Mouse (Mus musculus) megakaryocyte-erythroid progenitor cell, adult 5-6 weeks (primary cell): ENCODE results near the gene Sp140. TPM values are rescaled to one million over a fixed set of nuclear protein-coding genes. Genes with fewer than 3 reads are reported as not detected.
A peak's percentile ranks its signal among the peaks of the same experiment; 100 is the strongest.
"Not testable (repeated sequence)": the region's sequence is repeated elsewhere in the genome, so short reads cannot be mapped to it uniquely, and the experiment has no call there.

Source experiments
- ATAC-seq: replicated peaks from 2 replicates; pipeline ENCODE4 v1.8.0; 2016; ENCODE audit warnings: mild to moderate bottlenecking, inconsistent platforms; ENCODE audit not compliant: severe bottlenecking, poor library complexity, low FRiP score, low TSS enrichment
- total RNA-seq, 2 experiments: library from RNA; stranded (forward) in 1 of 2; stranded (reverse) in 1 of 2; fragments of 200-1000, 215-1000 nt in 1 of 2; fragments of >200 nt in 1 of 2; fragmentation: Nextera tagmentation in 1 of 2; gene quantifications; 2 replicates each; pipeline ENCODE4 v1.2.3; 2014 to 2017

The Sp140 gene
- total RNA-seq, 2 experiments from 2014 or later = 28.0 to 38.9 TPM

- ATAC-seq = not testable (repeated sequence)
Observed at GRCm38 (mm10) chr1:85636936-85637335, 36.8 kb downstream of the Sp140 start.

GRCm38 (mm10) chr1:85638144-85638543 lies 38.0 kb downstream of the Sp140 start:
- ATAC-seq = not testable (repeated sequence)

GRCm38 (mm10) chr1:85649881-85650280 lies 49.7 kb downstream of the Sp140 start, which contains the start of gene Sp100:
TSS of gene Sp100 (plus strand) at chr1:85649988.
- not testable (repeated sequence) for ATAC-seq

- ATAC-seq = not testable (repeated sequence)
Observed at GRCm38 (mm10) chr1:85650524-85650923, 50.3 kb downstream of the Sp140 start.

DNA sequence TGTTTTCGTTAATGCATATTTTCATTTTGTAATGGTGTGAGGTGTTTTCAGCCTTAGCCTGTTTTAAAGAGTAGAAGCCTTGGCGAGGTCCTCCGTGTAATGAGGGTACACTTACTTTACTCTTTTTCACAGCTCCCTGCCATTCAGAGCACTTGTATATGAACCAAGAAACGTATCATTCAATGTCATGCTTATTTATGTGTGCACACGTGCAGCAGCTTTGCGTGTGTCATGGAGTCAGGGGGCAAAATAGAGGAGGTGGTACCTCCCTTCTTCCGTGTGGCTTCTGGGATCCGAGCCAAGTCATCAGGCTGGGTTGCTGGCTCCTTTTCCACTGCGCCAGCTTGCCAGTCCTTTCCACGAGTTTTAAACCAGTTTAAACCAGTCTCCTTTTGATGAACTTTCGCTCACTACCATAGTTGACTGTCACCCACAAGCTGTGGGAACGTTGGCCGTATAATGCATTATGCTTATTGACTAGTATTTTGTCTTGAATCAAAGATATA lies 51.6 kb downstream of the Sp140 start:
- not testable (repeated sequence) for ATAC-seq

DNA sequence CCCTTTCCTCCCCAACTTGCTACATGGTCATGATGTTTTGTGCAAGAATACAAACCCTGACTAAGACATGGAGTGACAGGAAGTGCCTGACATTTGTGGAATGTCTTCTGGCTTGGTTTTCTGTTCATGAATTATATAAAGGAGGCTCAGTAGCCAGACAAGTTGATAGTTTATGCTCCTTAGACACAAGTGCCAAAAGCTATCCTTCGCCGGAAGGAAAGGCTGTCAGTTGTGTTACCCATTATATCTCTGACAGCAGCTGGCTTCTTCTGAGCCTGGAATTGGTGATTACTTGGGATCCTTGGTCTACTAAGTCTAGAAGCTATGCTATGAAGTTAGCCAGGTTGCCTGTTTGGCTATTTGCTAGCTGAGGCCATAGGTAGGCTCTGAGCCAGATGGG lies 57.0 kb downstream of the Sp140 start:
- ATAC-seq = not testable (repeated sequence)

- peak; percentile 65 for ATAC-seq
Observed at GRCm38 (mm10) chr1:85664266-85664665, 64.1 kb downstream of the Sp140 start.

GRCm38 (mm10) chr1:85680226-85680625 lies 80.0 kb downstream of the Sp140 start:
- ATAC-seq = no peak

DNA sequence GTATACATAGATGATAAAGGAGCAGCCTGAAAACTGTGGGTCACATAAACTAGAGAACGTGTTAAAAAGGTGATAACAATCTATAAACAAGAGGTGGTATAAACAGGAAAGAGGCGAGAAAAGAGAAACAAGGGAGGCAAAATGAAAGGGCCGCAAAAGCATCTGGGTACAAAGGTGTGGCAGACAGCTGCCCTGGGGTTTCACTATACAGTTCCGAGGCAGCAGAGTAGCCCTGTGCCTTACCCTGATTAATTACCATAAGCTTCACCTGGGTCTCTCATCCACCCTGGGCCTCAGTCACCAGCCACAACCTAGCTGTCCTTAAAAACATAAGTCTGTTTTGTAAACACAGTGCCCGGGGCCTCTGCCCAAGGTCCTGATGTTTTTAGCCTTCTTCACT lies 86.5 kb downstream of the Sp140 start:
- no peak for ATAC-seq

- ATAC-seq = no peak
Observed at GRCm38 (mm10) chr1:85687346-85687745, 87.2 kb downstream of the Sp140 start.

- no peak for ATAC-seq
Observed at GRCm38 (mm10) chr1:85690544-85690943, 90.4 kb downstream of the Sp140 start.

GRCm38 (mm10) chr1:85692281-85692680 lies 92.1 kb downstream of the Sp140 start:
- ATAC-seq = no peak

- peak; percentile 89 for ATAC-seq
Observed at GRCm38 (mm10) chr1:85693280-85693679, 93.1 kb downstream of the Sp140 start.

Other genes starting within 250 kb of the Sp140 start
- not detected in 2 replicates for gene G530012D18Rik, start 24.7 kb upstream of the Sp140 start, total RNA-seq (2014; fragmentation: Nextera tagmentation)
- not detected in 2 replicates for gene G530012D18Rik, start 24.7 kb upstream of the Sp140 start, total RNA-seq (2017)
- gene Sp110, start 1.6 kb upstream of the Sp140 start, total RNA-seq (2014; fragmentation: Nextera tagmentation) = 47.6 and 50.5 TPM in 2 replicates
- gene Sp110, start 1.6 kb upstream of the Sp140 start, total RNA-seq (2017) = 43.7 and 67.0 TPM in 2 replicates
- 45.0 and 60.9 TPM in 2 replicates for gene Sp100, start 49.6 kb downstream of the Sp140 start, total RNA-seq (2014; fragmentation: Nextera tagmentation)
- 35.0 and 48.3 TPM in 2 replicates for gene Sp100, start 49.6 kb downstream of the Sp140 start, total RNA-seq (2017)
- 35.7 and 49.8 TPM in 2 replicates for gene A630001G21Rik, start 178.3 kb downstream of the Sp140 start, total RNA-seq (2014; fragmentation: Nextera tagmentation)
- gene A630001G21Rik, start 178.3 kb downstream of the Sp140 start, total RNA-seq (2017) = 15.5 and 23.5 TPM in 2 replicates
- 53.9 and 68.0 TPM in 2 replicates for gene Cab39, start 193.1 kb downstream of the Sp140 start, total RNA-seq (2014; fragmentation: Nextera tagmentation)
- gene Cab39, start 193.1 kb downstream of the Sp140 start, total RNA-seq (2017) = 113 and 117 TPM in 2 replicates